Comparison of ENCODE assay signal across 31 mouse cellular contexts in the genomic region with DNA sequence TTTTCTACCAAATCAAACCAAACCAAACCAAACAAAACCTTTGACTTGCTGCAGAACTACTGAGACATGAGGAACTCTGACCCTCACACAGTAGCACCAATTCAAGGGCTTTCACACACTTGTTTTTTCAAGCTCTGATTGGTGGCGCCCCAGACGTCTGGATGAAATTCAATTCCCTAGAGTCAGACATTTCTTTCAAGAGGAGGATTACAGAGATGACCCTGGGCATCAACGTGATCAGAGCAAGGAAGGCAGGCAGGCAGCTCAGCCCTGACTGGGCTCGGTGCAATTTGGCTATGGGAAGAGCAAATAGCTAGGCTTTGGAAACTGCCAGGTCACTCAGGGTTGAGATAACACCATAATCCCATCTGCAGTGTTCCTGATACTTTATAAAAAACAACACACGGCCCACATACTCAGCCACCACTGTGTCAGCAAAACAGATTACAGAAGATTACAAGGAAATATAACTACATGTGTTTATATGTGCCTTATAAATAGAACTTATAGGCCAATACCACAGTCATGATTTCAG. TPM values are rescaled to one million over a fixed set of nuclear protein-coding genes. Genes with fewer than 3 reads are reported as not detected.
DNase-seq lines count a peak whose midpoint lies in the region; ATAC-seq and TF ChIP-seq lines count a peak whose summit lies in the region.
"Had no signal": no experiment of that assay in that cellular context is flagged by ENCODE, and none has a peak within 500 bp of the region (broad histone marks: within the 10 kb centered on the region; RNA-seq: fewer than 3 reads in every experiment).

No protein-coding gene starts in this region.

- no peak overlapping the region for H3K4me3 ChIP-seq in liver, adult 2 months (ENCODE audit: insufficient read depth, low read depth, low read length)
- no peak overlapping the region for H3K4me3 ChIP-seq in liver, embryonic 11.5 days (ENCODE audit: low read depth, low read length)
- H3K4me3 ChIP-seq: gastrocnemius, adult 2 months; hindbrain, embryonic 15.5 days; neural tube, embryonic 15.5 days; stomach, embryonic 15.5 days had no signal

- no peaks in the 10 kb centered on the region for H3K36me3 ChIP-seq in liver, adult 2 months (ENCODE audit: control insufficient read depth, insufficient read depth, low read length)
- H3K36me3 ChIP-seq in liver, embryonic 11.5 days (ENCODE audit: control insufficient read depth, insufficient read depth, low read length): no peaks in the 10 kb centered on the region
- H3K36me3 ChIP-seq: hindbrain, embryonic 15.5 days; neural tube, embryonic 15.5 days; stomach, embryonic 15.5 days had no signal

- ATAC-seq in liver, embryonic 11.5 days (replicated peaks; ENCODE audit: low FRiP score): no peak
- peak; percentile 59 for ATAC-seq in megakaryocyte progenitor cell, adult 5-6 weeks (replicated peaks; ENCODE audit: poor library complexity)
- ATAC-seq in erythroblast, adult 5-6 weeks (replicated peaks; ENCODE audit: low FRiP score, poor library complexity, severe bottlenecking): no peak
- ATAC-seq: midbrain, embryonic 16.5 days had no signal

- peaks cover 9% of the 10 kb centered on the region for H3K4me1 ChIP-seq in liver, adult 2 months (ENCODE audit: control insufficient read depth, insufficient read depth, low read length)
- peaks cover 3% of the 10 kb centered on the region; the same call in 1 of the 2 replicates for H3K4me1 ChIP-seq in liver, embryonic 11.5 days (replicated peaks; ENCODE audit: control insufficient read depth, insufficient read depth, low read length)
- H3K4me1 ChIP-seq: hindbrain, embryonic 15.5 days; neural tube, embryonic 15.5 days had no signal

- TF ChIP-seq POLR2A in liver, adult 2 months (IDR thresholded peaks at IDR 0.05; ENCODE audit: extremely low read depth, insufficient read depth, low read length): no peak
- TF ChIP-seq POLR2A in brain, embryonic 14.5 days (IDR thresholded peaks at IDR 0.05; ENCODE audit: borderline replicate concordance, extremely low read depth, insufficient read depth, insufficient read length, poor library complexity, severe bottlenecking): no peak

- no peaks in the 10 kb centered on the region for H3K27me3 ChIP-seq in liver, adult 2 months (ENCODE audit: control insufficient read depth, insufficient read depth, low read length)
- H3K27me3 ChIP-seq in liver, embryonic 11.5 days (replicated peaks; ENCODE audit: control insufficient read depth, insufficient read depth, low read length): peaks cover 4% of the 10 kb centered on the region
- H3K27me3 ChIP-seq: hindbrain, embryonic 15.5 days; neural tube, embryonic 15.5 days; stomach, embryonic 15.5 days had no signal

- H3K9me3 ChIP-seq in liver, embryonic 11.5 days (ENCODE audit: control insufficient read depth, low read length): no peaks in the 10 kb centered on the region
- H3K9me3 ChIP-seq: hindbrain, embryonic 15.5 days; neural tube, embryonic 15.5 days; stomach, embryonic 15.5 days had no signal

- H3K4me2 ChIP-seq in liver, embryonic 11.5 days: no peak overlapping the region
- H3K4me2 ChIP-seq: heart, embryonic 11.5 days; hindbrain, embryonic 15.5 days; neural tube, embryonic 15.5 days; stomach, embryonic 15.5 days had no signal

- peak; percentile 68 for DNase-seq in liver, adult 2 months (ENCODE audit: extremely low read depth, low read depth, low spot score)
- no peak for DNase-seq in liver, embryonic 11.5 days (ENCODE audit: low spot score)
- peak; percentile 15 for DNase-seq in brain, embryonic 14.5 days (ENCODE audit: low read depth)
- DNase-seq in embryo, embryonic 11 days: peak; percentile 43
- no peak for DNase-seq in adrenal gland, postnatal 14 days
- DNase-seq: adrenal gland, adult 2 months; cerebellum, adult 9-10 months; gastrocnemius, adult 2 months; heart, postnatal 14 days; kidney, adult 11 months; layer of hippocampus, postnatal 36 days; lung, postnatal 4 days; right cerebral cortex, postnatal 14 days; thymus, adult 2 months had no signal

- H3K27ac ChIP-seq in liver, adult 2 months (replicated peaks; ENCODE audit: insufficient read depth, low read depth, low read length): no peak overlapping the region
- no peak overlapping the region for H3K27ac ChIP-seq in liver, embryonic 11.5 days (ENCODE audit: low read depth, low read length)
- H3K27ac ChIP-seq: gastrocnemius, adult 2 months; hindbrain, embryonic 15.5 days; neural tube, embryonic 15.5 days; stomach, embryonic 15.5 days had no signal

- 12% methylated on average over 5 of the region's 5 CpGs for WGBS in liver, adult 2 months
- WGBS in liver, embryonic 11.5 days: 29% methylated on average over 5 of the region's 5 CpGs

- TF ChIP-seq CTCF in liver, adult 2 months (IDR thresholded peaks at IDR 0.05; ENCODE audit: low read depth, low read length): no peak
- TF ChIP-seq CTCF in brain, embryonic 14.5 days (IDR thresholded peaks at IDR 0.05; ENCODE audit: borderline replicate concordance, extremely low read depth, insufficient read depth, insufficient read length): no peak

- H3K79me2 ChIP-seq in liver, adult 2 months (ENCODE audit: control insufficient read depth, insufficient read depth, low read length): no peaks in the 10 kb centered on the region

- no peak overlapping the region for H3K9ac ChIP-seq in liver, adult 2 months (ENCODE audit: low read depth, low read length)
- H3K9ac ChIP-seq in liver, embryonic 11.5 days (ENCODE audit: low read depth, low read length): no peak overlapping the region
- H3K9ac ChIP-seq: hindbrain, embryonic 15.5 days; neural tube, embryonic 15.5 days; stomach, embryonic 15.5 days had no signal

RNA-seq across cellular contexts. Expression of a gene that starts 0.8 kb away (rescaled TPM):
- total RNA-seq in liver, adult 2 months (2014; rRNA removed): 0.47 TPM in 1 of 2 replicates, not detected in the other
- polyA plus RNA-seq in liver, adult 2 months (2012; rRNA removed): not detected in 2 replicates
- 0.21 TPM in 1 of 2 replicates, not detected in the other for polyA plus RNA-seq in liver, embryonic 11.5 days (2014; fragmentation: Nextera tagmentation; extraction: Ambion mirVana)
- 0.16 and 0.40 TPM in 2 replicates for polyA plus RNA-seq in brain, embryonic 14.5 days (2012; rRNA removed)
- not detected in 2 replicates for total RNA-seq in megakaryocyte progenitor cell, adult 5-6 weeks (2015)
- not detected in 2 replicates for total RNA-seq in megakaryocyte progenitor cell, adult 5-6 weeks (2017)
- not detected in 2 replicates for total RNA-seq in erythroblast, adult 5-6 weeks (2015; ENCODE audit: low replicate concordance)
- total RNA-seq in erythroblast, adult 5-6 weeks (2017; ENCODE audit: low replicate concordance): not detected in 2 replicates
- total RNA-seq in adrenal gland, postnatal 14 days (2021): 1.2 and 1.4 TPM in 2 replicates
- total RNA-seq: common myeloid progenitor, adult 5-6 weeks had no signal
- polyA plus RNA-seq: C2C12; forebrain, embryonic 11.5 days; spleen, adult 2 months had no signal

RNA-seq across cellular contexts. Expression of a gene that starts 16.4 kb away (rescaled TPM):
- total RNA-seq in liver, adult 2 months (2014; rRNA removed): 0.34 TPM in 1 of 2 replicates, not detected in the other
- polyA plus RNA-seq in liver, adult 2 months (2012; rRNA removed): not detected in 2 replicates
- polyA plus RNA-seq in liver, embryonic 11.5 days (2014; fragmentation: Nextera tagmentation; extraction: Ambion mirVana): not detected in 2 replicates
- polyA plus RNA-seq in brain, embryonic 14.5 days (2012; rRNA removed): 0.09 TPM in 1 of 2 replicates, not detected in the other
- not detected in 2 replicates for total RNA-seq in megakaryocyte progenitor cell, adult 5-6 weeks (2015)
- total RNA-seq in megakaryocyte progenitor cell, adult 5-6 weeks (2017): not detected in 2 replicates
- total RNA-seq in erythroblast, adult 5-6 weeks (2015; ENCODE audit: low replicate concordance): not detected in 2 replicates
- not detected in 2 replicates for total RNA-seq in erythroblast, adult 5-6 weeks (2017; ENCODE audit: low replicate concordance)
- total RNA-seq in adrenal gland, postnatal 14 days (2021): not detected in 2 replicates
- total RNA-seq: adrenal gland, adult 2 months; common myeloid progenitor, adult 5-6 weeks; gastrocnemius, adult 2 months; heart, postnatal 14 days; layer of hippocampus, adult 18-20 months; layer of hippocampus, postnatal 36 days; left cerebral cortex, postnatal 25 days had no signal
- polyA plus RNA-seq: adrenal gland, adult 2 months; C2C12; forebrain, embryonic 11.5 days; heart, embryonic 11.5 days; hindbrain, embryonic 15.5 days; kidney, embryonic 16.5 days; midbrain, embryonic 16.5 days; neural tube, embryonic 15.5 days; spleen, adult 2 months; urinary bladder, adult 2 months had no signal

RNA-seq across cellular contexts. Expression of a gene that starts 38.8 kb away (rescaled TPM):
- total RNA-seq in liver, adult 2 months (2014; rRNA removed): 0.20 TPM in 1 of 2 replicates, not detected in the other
- not detected in 2 replicates for polyA plus RNA-seq in liver, adult 2 months (2012; rRNA removed)
- not detected in 2 replicates for polyA plus RNA-seq in liver, embryonic 11.5 days (2014; fragmentation: Nextera tagmentation; extraction: Ambion mirVana)
- polyA plus RNA-seq in brain, embryonic 14.5 days (2012; rRNA removed): 0.05 and 0.12 TPM in 2 replicates
- not detected in 2 replicates for total RNA-seq in megakaryocyte progenitor cell, adult 5-6 weeks (2015)
- total RNA-seq in megakaryocyte progenitor cell, adult 5-6 weeks (2017): not detected in 2 replicates
- total RNA-seq in erythroblast, adult 5-6 weeks (2015; ENCODE audit: low replicate concordance): not detected in 2 replicates
- not detected in 2 replicates for total RNA-seq in erythroblast, adult 5-6 weeks (2017; ENCODE audit: low replicate concordance)
- not detected in 2 replicates for total RNA-seq in adrenal gland, postnatal 14 days (2021)
- total RNA-seq: adrenal gland, adult 2 months; common myeloid progenitor, adult 5-6 weeks; gastrocnemius, adult 2 months; heart, postnatal 14 days; layer of hippocampus, adult 18-20 months; layer of hippocampus, postnatal 36 days had no signal
- polyA plus RNA-seq: C2C12; forebrain, embryonic 11.5 days; heart, embryonic 11.5 days; hindbrain, embryonic 15.5 days; kidney, embryonic 16.5 days; midbrain, embryonic 16.5 days; neural tube, embryonic 15.5 days; spleen, adult 2 months; urinary bladder, adult 2 months had no signal

RNA-seq across cellular contexts. Expression of a gene that starts 39.3 kb away (rescaled TPM):
- 4.0 and 4.3 TPM in 2 replicates for total RNA-seq in liver, adult 2 months (2014; rRNA removed)
- 1.3 and 1.7 TPM in 2 replicates for polyA plus RNA-seq in liver, adult 2 months (2012; rRNA removed)
- polyA plus RNA-seq in liver, embryonic 11.5 days (2014; fragmentation: Nextera tagmentation; extraction: Ambion mirVana): 0.75 and 0.82 TPM in 2 replicates
- polyA plus RNA-seq in brain, embryonic 14.5 days (2012; rRNA removed): not detected in 2 replicates
- total RNA-seq in megakaryocyte progenitor cell, adult 5-6 weeks (2015): not detected in 2 replicates
- total RNA-seq in megakaryocyte progenitor cell, adult 5-6 weeks (2017): not detected in 2 replicates
- not detected in 2 replicates for total RNA-seq in erythroblast, adult 5-6 weeks (2015; ENCODE audit: low replicate concordance)
- total RNA-seq in erythroblast, adult 5-6 weeks (2017; ENCODE audit: low replicate concordance): not detected in 2 replicates
- 0.67 TPM in 1 of 2 replicates, not detected in the other for total RNA-seq in adrenal gland, postnatal 14 days (2021)
- total RNA-seq: adrenal gland, adult 2 months; common myeloid progenitor, adult 5-6 weeks; gastrocnemius, adult 2 months; layer of hippocampus, adult 18-20 months; layer of hippocampus, postnatal 36 days; left cerebral cortex, postnatal 25 days had no signal
- polyA plus RNA-seq: adrenal gland, adult 2 months; C2C12; forebrain, embryonic 11.5 days; gonadal fat pad, adult 2 months; hindbrain, embryonic 15.5 days; kidney, embryonic 16.5 days; limb, embryonic 14.5 days; midbrain, embryonic 16.5 days; neural tube, embryonic 15.5 days; spleen, adult 2 months; stomach, embryonic 15.5 days had no signal

RNA-seq across cellular contexts. Expression of a gene that starts 53.9 kb away (rescaled TPM):
- 0.92 and 1.0 TPM in 2 replicates for total RNA-seq in liver, adult 2 months (2014; rRNA removed)
- polyA plus RNA-seq in liver, adult 2 months (2012; rRNA removed): 0.28 and 0.37 TPM in 2 replicates
- 2.0 and 3.1 TPM in 2 replicates for polyA plus RNA-seq in liver, embryonic 11.5 days (2014; fragmentation: Nextera tagmentation; extraction: Ambion mirVana)
- 6.0 and 10.0 TPM in 2 replicates for polyA plus RNA-seq in brain, embryonic 14.5 days (2012; rRNA removed)
- total RNA-seq in megakaryocyte progenitor cell, adult 5-6 weeks (2015): 1.2 and 1.5 TPM in 2 replicates
- total RNA-seq in megakaryocyte progenitor cell, adult 5-6 weeks (2017): 0.07 and 0.08 TPM in 2 replicates
- total RNA-seq in erythroblast, adult 5-6 weeks (2015; ENCODE audit: low replicate concordance): not detected in 2 replicates
- not detected in 2 replicates for total RNA-seq in erythroblast, adult 5-6 weeks (2017; ENCODE audit: low replicate concordance)
- total RNA-seq in adrenal gland, postnatal 14 days (2021): 24.9 and 26.5 TPM in 2 replicates

Comparison
In these comparisons a context has a peak if more than half of its experiments do, and no peak if none do; other contexts are left out.
1. DNase-seq: peak in liver, adult 2 months (single experiment), brain, embryonic 14.5 days (single experiment) and embryo, embryonic 11 days (single experiment); none in liver, embryonic 11.5 days (single experiment) and adrenal gland, postnatal 14 days (single experiment).